Mouse (Mus musculus) embryonic facial prominence, embryonic 13.5 days (tissue): ENCODE results near the gene Gdf15. TPM values are rescaled to one million over a fixed set of nuclear protein-coding genes. Genes with fewer than 3 reads are reported as not detected.

Source experiments
- ATAC-seq: fragments of 200-750 bp; cut with Nextera tagmentation; 2 replicates; pipeline ENCODE4 v1.8.0; 2017; ENCODE audit warnings: low read depth; ENCODE audit not compliant: insufficient number of reproducible peaks, insufficient read depth, low FRiP score, low TSS enrichment
- H3K27ac ChIP-seq: fragments of 300-500 bp; sonication (generic); 2 replicates; pipeline ENCODE4 v1.5.1; 2015; ENCODE audit warnings: moderate library complexity, mild to moderate bottlenecking, inconsistent platforms
- H3K27me3 ChIP-seq: fragments of 300-500 bp; sonication (generic); 2 replicates; pipeline ENCODE4 v1.6.1; 2015; ENCODE audit warnings: mild to moderate bottlenecking, inconsistent platforms
- H3K36me3 ChIP-seq: fragments of 300-500 bp; sonication (generic); 2 replicates; pipeline ENCODE4 v1.6.1; 2015; ENCODE audit warnings: mild to moderate bottlenecking, inconsistent platforms
- H3K4me1 ChIP-seq: fragments of 300-500 bp; sonication (generic); 2 replicates; pipeline ENCODE4 v1.6.1; 2015; ENCODE audit warnings: inconsistent platforms
- H3K4me2 ChIP-seq: fragments of 300-500 bp; sonication (generic); 2 replicates; pipeline ENCODE4 v1.6.1; 2015; ENCODE audit warnings: moderate library complexity, mild to moderate bottlenecking, inconsistent platforms
- H3K4me3 ChIP-seq: fragments of 300-500 bp; sonication (generic); 2 replicates; pipeline ENCODE4 v1.5.1; 2015; ENCODE audit warnings: mild to moderate bottlenecking, inconsistent platforms
- H3K9ac ChIP-seq: fragments of 300-500 bp; sonication (generic); 2 replicates; pipeline ENCODE4 v1.6.1; 2015; ENCODE audit warnings: mild to moderate bottlenecking, inconsistent platforms
- H3K9me3 ChIP-seq: fragments of 300-500 bp; sonication (generic); 2 replicates; pipeline ENCODE4 v1.6.1; 2016; ENCODE audit warnings: inconsistent platforms
- WGBS: fragments of 180-500 bp; shearing (Covaris S2); methylation state at CpG from one replicate; pipeline ENCODE4 v1.1.7; 2015; ENCODE audit warnings: mixed read lengths; 5-methylcytosine and 5-hydroxymethylcytosine counted together
- polyA plus RNA-seq: library from polyadenylated mRNA; unstranded; fragments of >200 nt; fragmentation: Nextera tagmentation; extraction: Ambion mirVana; gene quantifications from 2 replicates; pipeline ENCODE4 v1.2.1, GENCODE M21; 2015

Gdf15 gene
- polyA plus RNA-seq, 1 experiment from 2014 or later, result 0.14 TPM

DNA sequence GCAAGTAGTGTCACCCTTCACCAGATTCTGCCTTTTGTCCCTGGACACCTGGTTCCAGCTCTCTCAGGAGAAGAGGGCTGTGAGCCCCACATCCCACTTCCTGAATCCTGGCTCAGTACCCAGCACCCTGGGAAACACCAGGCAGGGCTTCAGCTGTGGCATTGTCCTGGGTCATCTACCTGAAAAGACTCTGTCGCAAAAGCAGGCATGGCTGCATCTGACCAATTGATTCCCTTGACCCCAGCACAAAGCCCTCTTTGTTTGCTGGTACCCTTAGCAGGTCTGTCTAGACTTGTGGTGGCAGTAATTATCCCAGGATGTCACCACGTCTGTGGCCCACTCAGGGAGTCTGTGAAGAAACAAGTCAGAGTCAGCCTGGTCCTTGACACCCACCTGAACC is 23.2 kb upstream of the Gdf15 start:
- H3K36me3 ChIP-seq, result peaks cover 63% of the 10 kb centered on the region
- ATAC-seq, result no peak
- WGBS, result 17% methylated on average over 2 of the region's 2 CpGs
- no peak overlapping the region for H3K27ac ChIP-seq
- no peak overlapping the region for H3K4me3 ChIP-seq
- H3K9me3 ChIP-seq, result no peaks in the 10 kb centered on the region
- H3K4me2 ChIP-seq, result no peak overlapping the region
- H3K4me1 ChIP-seq, result peaks cover 24% of the 10 kb centered on the region
- no peaks in the 10 kb centered on the region for H3K27me3 ChIP-seq
- no peak overlapping the region for H3K9ac ChIP-seq

DNA sequence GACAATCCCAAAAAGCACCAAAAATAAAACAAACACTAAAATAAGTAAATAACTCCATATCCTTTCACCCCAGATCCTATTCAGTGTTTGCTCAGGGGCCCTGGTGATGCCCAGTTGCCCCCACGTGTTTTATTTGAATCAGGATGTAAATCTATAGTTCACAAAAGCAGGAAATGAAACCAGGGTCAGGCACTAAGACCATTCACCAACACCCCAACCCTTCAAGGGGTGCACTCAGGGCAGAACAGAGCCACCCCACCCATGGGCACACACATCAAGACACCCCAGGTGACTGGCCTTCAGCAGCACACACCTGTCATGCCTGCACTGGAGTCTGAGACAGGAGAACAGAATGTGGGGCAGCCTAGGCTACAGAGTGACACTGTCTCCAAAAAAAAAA is 21.9 kb upstream of the Gdf15 start:
- Histone ChIP-seq H3K4me3 (no peak overlapping the region), H3K27me3 (no peaks in the 10 kb centered on the region), H3K9ac (no peak overlapping the region), H3K4me1 (peaks cover 24% of the 10 kb centered on the region), H3K4me2 (no peak overlapping the region), H3K27ac (no peak overlapping the region), H3K9me3 (no peaks in the 10 kb centered on the region), H3K36me3 (peaks cover 75% of the 10 kb centered on the region)
- WGBS, result 71% methylated on average over 1 of the region's 1 CpGs
- ATAC-seq, result no peak

DNA sequence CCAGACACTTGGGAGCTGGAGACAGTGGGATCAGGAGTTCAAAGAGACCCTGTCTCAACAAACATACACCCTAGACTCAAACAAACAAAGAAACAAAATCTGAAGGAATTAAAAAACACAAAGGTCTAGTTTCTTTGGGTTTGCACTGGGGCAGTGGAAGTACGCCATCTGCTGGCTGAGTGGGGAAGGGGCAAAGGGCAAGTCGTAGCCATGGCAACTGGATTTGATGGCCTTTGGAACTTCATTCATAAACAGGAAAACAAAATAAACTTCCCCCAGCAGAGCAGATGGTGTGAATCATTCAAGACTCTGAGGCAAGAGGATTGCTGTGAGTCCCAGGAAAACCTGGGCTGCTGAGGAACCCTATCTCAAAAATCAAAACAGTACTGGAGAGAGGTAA is 21.0 kb upstream of the Gdf15 start:
- Histone ChIP-seq H3K36me3 (peaks cover 84% of the 10 kb centered on the region), H3K4me3 (no peak overlapping the region), H3K27ac (no peak overlapping the region; the same call in 1 of the 2 replicates), H3K9me3 (no peaks in the 10 kb centered on the region), H3K4me1 (peaks cover 21% of the 10 kb centered on the region), H3K4me2 (no peak overlapping the region), H3K27me3 (no peaks in the 10 kb centered on the region), H3K9ac (no peak overlapping the region)
- 65% methylated on average over 2 of the region's 2 CpGs for WGBS
- no peak for ATAC-seq

DNA sequence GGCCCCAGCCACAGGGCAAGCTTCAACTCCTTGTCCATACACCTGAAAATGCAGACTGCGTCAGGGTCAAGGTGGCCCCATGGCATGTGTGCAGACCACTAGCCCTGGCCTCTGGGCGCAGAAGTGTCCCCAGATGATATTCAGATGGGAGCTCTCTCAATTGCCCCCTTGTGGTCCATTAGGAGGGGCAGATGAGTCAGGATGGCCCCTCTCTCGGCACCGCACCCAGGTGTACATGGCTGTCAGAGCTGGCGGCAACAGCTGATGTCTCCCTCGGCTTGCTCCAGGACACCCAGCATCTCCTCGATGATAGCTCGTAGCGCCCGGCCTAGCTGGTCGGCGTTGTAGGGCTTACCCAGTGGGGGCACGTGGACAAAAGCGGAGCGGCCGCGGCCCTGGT is 18.1 kb upstream of the Gdf15 start:
- 93% methylated on average over 17 of the region's 17 CpGs for WGBS
- H3K9ac ChIP-seq, result no peak overlapping the region
- H3K9me3 ChIP-seq, result no peaks in the 10 kb centered on the region
- H3K4me3 ChIP-seq, result no peak overlapping the region
- H3K36me3 ChIP-seq, result peaks cover 60% of the 10 kb centered on the region
- H3K27me3 ChIP-seq, result no peaks in the 10 kb centered on the region
- ATAC-seq, result no peak
- peaks cover 23% of the 10 kb centered on the region for H3K4me1 ChIP-seq
- no peak overlapping the region for H3K4me2 ChIP-seq
- no peak overlapping the region for H3K27ac ChIP-seq

DNA sequence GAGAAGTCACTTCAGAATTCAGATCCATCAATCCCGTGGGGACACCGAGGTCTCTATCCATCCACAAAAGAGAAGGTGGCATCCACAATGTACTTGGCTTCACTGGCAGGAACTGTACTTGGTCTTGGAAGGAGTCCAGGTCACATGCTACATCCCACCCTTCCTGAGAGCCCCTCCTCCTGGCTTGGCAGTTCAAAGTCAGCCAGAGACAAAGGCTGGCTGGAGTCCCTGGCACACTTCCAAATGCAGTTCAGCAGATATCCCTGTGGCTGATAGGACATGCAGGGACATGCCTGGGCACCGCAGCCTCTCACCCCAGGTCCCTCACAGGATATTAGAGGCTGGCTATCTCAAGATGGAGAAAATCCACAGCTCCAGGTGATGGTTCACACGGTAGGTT is 17.1 kb upstream of the Gdf15 start:
- H3K27me3 ChIP-seq, result no peaks in the 10 kb centered on the region
- no peak overlapping the region for H3K4me3 ChIP-seq
- WGBS, result 66% methylated on average over 4 of the region's 4 CpGs
- no peaks in the 10 kb centered on the region for H3K9me3 ChIP-seq
- ATAC-seq, result 0 out of 2 replicates have a peak, but pooled peaks have one; percentile 13
- peaks cover 23% of the 10 kb centered on the region for H3K4me1 ChIP-seq
- H3K27ac ChIP-seq, result peak overlapping the region; percentile 51
- 0 out of 2 replicates have a peak overlapping the region, but pooled peaks have one; percentile 0 for H3K4me2 ChIP-seq
- peaks cover 49% of the 10 kb centered on the region for H3K36me3 ChIP-seq
- no peak overlapping the region for H3K9ac ChIP-seq

DNA sequence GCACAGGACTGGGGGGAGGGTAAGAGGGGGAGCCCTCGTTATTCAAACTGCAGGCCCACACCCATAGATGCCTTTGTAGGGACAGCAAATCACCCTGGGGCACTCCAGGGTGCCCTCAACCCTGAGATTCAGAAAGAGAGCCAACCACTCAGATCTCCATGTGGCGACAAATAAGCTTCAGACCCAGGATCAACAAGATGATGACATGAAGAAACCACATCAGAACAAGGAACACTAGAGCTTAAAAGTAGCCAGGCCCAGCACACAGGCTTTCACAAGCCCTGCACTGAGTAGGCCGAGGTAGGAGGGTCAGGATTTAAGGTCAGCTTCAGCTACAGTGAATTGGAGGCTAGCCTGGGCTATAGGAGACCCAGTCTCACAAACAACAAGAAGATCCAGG is 16.7 kb upstream of the Gdf15 start:
- peaks cover 23% of the 10 kb centered on the region for H3K4me1 ChIP-seq
- H3K27me3 ChIP-seq, result no peaks in the 10 kb centered on the region
- WGBS, result 65% methylated on average over 3 of the region's 3 CpGs
- H3K4me2 ChIP-seq, result no peak overlapping the region
- H3K27ac ChIP-seq, result peak overlapping the region; percentile 51; the same call in 1 of the 2 replicates
- no peak overlapping the region for H3K9ac ChIP-seq
- H3K4me3 ChIP-seq, result no peak overlapping the region
- H3K36me3 ChIP-seq, result peaks cover 46% of the 10 kb centered on the region
- ATAC-seq, result no peak
- no peaks in the 10 kb centered on the region for H3K9me3 ChIP-seq

DNA sequence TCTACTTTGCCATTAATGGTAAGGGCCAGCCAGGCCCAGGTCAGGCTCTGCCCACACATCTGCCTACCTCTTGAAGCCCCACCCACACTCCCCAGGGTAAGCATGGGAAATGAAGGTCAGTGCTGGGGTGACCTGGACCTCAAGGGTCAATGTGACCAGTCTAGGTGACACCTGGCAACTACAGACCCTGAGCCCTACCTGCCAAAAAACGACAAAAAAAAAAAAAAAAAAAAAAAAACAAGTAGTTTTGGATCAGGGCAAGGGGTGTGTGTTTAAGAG is 15.8 kb upstream of the Gdf15 start:
- Histone ChIP-seq H3K9me3 (no peaks in the 10 kb centered on the region), H3K36me3 (peaks cover 46% of the 10 kb centered on the region), H3K4me3 (no peak overlapping the region), H3K27ac (no peak overlapping the region), H3K4me2 (no peak overlapping the region), H3K27me3 (no peaks in the 10 kb centered on the region), H3K9ac (no peak overlapping the region), H3K4me1 (peaks cover 23% of the 10 kb centered on the region)
- WGBS, result 58% methylated on average over 1 of the region's 1 CpGs
- ATAC-seq, result no peak

DNA sequence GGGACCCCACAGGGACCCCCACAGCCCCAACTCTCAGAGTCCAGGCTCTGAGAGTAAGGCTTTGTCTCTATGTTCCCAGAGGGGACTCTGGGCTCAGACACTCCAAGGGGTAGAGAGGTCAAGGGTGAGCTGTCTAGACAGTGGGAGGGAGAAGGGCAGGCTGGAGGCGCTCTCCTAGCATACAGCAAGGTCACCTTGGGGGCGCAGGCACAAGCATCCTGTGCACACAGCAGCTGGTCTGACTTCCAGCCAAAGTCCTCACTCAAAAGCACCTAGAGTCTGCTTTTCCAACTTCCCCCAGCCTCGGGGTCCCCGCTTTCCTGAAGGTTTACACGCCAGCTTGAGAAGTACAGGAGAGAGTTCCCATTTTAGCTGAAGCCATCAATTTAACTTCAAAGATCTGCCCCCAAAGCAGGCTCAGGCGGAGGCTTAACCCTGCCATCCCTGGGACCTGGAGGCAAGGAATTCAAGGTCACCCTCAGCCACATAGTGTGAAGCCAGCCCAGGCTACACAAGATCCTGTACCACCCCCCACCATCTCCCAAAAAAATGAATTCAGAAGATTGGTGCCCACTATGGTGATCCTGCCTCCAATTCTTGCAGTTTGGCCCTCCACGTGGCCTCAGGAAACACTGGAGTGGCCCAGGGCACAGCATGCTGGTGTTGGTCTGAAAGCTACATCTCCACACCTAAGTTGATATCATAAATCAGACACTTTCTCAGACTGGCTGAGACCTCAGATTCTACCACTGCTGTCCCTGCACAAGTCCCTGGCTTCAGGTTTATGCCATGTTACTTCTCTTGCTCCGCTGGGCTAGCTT is 15.3 kb upstream of the Gdf15 start:
- no peak overlapping the region for H3K4me2 ChIP-seq
- peak overlapping the region; percentile 1; the same call in 1 of the 2 replicates for H3K27ac ChIP-seq
- no peak overlapping the region for H3K4me3 ChIP-seq
- WGBS, result 42% methylated on average over 8 of the region's 8 CpGs
- peaks cover 23% of the 10 kb centered on the region for H3K4me1 ChIP-seq
- no peaks in the 10 kb centered on the region for H3K27me3 ChIP-seq
- peaks cover 42% of the 10 kb centered on the region for H3K36me3 ChIP-seq
- H3K9me3 ChIP-seq, result no peaks in the 10 kb centered on the region
- ATAC-seq, result no peak
- H3K9ac ChIP-seq, result 0 out of 2 replicates have a peak overlapping the region, but pooled peaks have one; percentile 0

DNA sequence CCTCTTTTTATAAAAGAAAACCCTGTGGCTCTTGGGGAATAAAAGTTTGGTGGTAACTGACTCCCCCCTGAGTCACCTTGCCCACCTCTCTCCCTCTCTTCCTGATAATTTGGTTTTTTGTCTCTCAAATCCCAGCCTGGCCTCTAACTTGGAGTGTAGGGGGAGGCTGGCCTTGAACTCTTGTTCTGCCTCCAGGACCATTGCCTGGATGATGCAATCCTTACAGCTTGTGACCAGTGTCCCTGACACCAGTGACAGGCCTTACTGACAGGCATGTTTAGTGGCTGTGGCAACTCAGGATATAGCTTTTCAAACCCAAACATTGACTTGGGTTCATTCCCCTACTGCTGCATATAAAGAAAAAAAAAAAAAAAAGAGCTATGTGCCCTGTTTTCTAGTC is 14.5 kb upstream of the Gdf15 start:
- no peak for ATAC-seq
- H3K27me3 ChIP-seq, result no peaks in the 10 kb centered on the region
- no peak overlapping the region for H3K27ac ChIP-seq
- peaks cover 23% of the 10 kb centered on the region for H3K4me1 ChIP-seq
- peaks cover 34% of the 10 kb centered on the region for H3K36me3 ChIP-seq
- no peak overlapping the region for H3K9ac ChIP-seq
- no peak overlapping the region for H3K4me3 ChIP-seq
- no peak overlapping the region for H3K4me2 ChIP-seq
- no peaks in the 10 kb centered on the region for H3K9me3 ChIP-seq

DNA sequence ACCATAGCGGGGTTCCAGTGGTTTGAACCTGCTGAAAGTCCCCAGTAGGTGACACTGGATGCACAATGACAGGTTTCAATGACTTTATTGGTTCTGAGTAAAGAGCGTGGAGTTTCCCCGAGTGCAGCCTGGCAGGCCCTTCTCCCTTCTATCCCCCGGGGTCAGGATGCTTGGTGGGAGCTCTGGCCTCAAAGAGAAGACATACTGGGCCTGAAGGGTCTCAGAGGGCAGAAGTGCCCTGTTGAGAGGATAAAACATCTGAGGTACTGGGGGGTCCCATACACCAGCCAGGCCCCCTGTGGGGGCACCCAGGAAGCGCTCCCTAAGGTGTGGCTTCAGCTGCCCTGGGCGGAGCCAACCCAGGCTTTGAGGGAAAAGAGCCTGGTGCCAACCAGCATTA is 14.1 kb upstream of the Gdf15 start:
- Histone ChIP-seq H3K27me3 (no peaks in the 10 kb centered on the region), H3K4me3 (no peak overlapping the region), H3K9ac (no peak overlapping the region), H3K27ac (no peak overlapping the region), H3K4me1 (peaks cover 23% of the 10 kb centered on the region), H3K36me3 (peaks cover 30% of the 10 kb centered on the region), H3K9me3 (no peaks in the 10 kb centered on the region), H3K4me2 (no peak overlapping the region)
- 85% methylated on average over 6 of the region's 6 CpGs for WGBS
- no peak for ATAC-seq

DNA sequence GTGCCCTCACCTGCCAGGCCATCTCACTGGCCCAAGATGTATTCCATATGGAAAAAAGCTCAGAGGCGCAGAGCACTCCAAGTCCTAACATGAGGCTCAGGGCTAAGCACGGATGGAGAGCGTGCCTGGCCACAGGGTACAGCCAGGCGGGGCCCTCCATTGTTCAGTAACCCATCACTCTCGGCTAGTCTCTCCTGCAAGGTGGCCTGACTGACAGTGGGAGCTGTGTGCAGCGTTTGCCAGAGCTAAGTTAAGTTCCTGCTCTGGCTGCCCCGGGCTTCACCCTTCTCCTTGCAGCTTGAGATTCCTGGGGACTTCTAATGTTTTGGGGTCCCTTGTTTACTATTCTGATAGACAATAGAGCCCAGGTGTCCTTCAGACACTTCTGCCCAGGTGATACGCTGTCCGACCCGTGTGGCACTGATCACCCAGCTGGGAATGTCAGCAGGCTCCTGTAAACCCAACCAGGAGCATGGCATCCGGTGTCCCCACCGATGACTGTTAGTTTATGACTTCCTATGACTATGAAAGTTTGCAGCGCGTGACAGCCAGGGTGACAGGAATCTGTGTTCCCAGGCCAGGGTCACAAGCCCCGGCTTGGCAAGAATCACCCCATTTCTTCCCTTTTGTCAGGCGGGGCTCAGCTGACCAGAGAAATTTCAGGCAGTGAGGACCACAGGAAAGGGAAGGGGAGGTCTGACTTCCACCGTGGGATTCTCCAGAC is 13.4 kb upstream of the Gdf15 start:
- Histone ChIP-seq H3K4me3 (no peak overlapping the region), H3K27me3 (no peaks in the 10 kb centered on the region), H3K36me3 (peaks cover 23% of the 10 kb centered on the region), H3K9me3 (no peaks in the 10 kb centered on the region), H3K9ac (no peak overlapping the region), H3K27ac (no peak overlapping the region), H3K4me2 (no peak overlapping the region), H3K4me1 (peaks cover 23% of the 10 kb centered on the region)
- ATAC-seq, result no peak
- WGBS, result 60% methylated on average over 17 of the region's 17 CpGs

DNA sequence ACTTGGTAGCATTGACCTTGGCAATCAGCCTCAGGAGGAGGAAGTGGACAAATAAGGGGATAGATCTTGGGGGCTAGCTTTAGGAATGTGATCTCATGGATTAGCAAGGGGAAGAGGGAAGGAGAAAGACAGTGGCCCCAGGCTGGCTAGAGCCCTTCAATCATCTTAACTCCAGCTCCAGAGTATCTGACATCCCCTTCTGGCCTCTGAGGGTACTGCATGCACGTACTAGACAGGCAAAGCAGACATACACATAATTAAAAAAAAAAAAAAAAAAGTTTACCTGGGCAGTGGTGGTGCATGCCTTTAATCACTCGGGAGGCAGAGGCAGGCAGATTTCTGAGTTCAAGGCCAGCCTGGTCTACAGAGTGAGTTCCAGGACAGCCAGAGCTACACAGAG is 11.8 kb upstream of the Gdf15 start:
- no peak overlapping the region for H3K9ac ChIP-seq
- peaks cover 16% of the 10 kb centered on the region for H3K4me1 ChIP-seq
- H3K27me3 ChIP-seq, result no peaks in the 10 kb centered on the region
- no peak for ATAC-seq
- no peak overlapping the region for H3K4me2 ChIP-seq
- no peak overlapping the region for H3K27ac ChIP-seq
- H3K4me3 ChIP-seq, result no peak overlapping the region
- 86% methylated on average over 2 of the region's 2 CpGs for WGBS
- no peaks in the 10 kb centered on the region for H3K9me3 ChIP-seq
- H3K36me3 ChIP-seq, result peaks cover 8% of the 10 kb centered on the region; the same call in 1 of the 2 replicates
